13 mouse cellular contexts compared by ENCODE assay signal in genomic region chr17:27563771-27564244, GRCm38 (mm10). TPM values are rescaled to one million over a fixed set of nuclear protein-coding genes. Genes with fewer than 3 reads are reported as not detected.
A peak's percentile ranks its signal among the peaks of the same experiment; 100 is the strongest.
DNase-seq lines count a peak whose midpoint lies in the region; ATAC-seq and TF ChIP-seq lines count a peak whose summit lies in the region.
"Had no signal": no experiment of that assay in that cellular context is flagged by ENCODE, and none has a peak within 500 bp of the region (broad histone marks: within the 10 kb centered on the region; RNA-seq: fewer than 3 reads in every experiment).

No protein-coding gene starts in this region.

- peak; percentile 32 for DNase-seq in kidney, postnatal 10 days
- no peak for DNase-seq in kidney, adult 18-20 months
- peak; percentile 58 for DNase-seq in MEL (ENCODE audit: low read depth, low spot score)
- DNase-seq in cerebellum, postnatal 36 days: peak; percentile 45 to 51
- DNase-seq in midbrain, embryonic 11.5 days (ENCODE audit: low spot score, missing footprints): peak; percentile 85
- no peak for DNase-seq in gastrocnemius, adult 2 months
- DNase-seq in left cerebral cortex, postnatal 4 days: no peak
- DNase-seq in thymus, postnatal 4 days: no peak
- DNase-seq: heart, adult 18-20 months; right cerebral cortex, adult 18-20 months had no signal

- WGBS in midbrain, embryonic 11.5 days: 59% methylated on average over 7 of the region's 7 CpGs

- H3K9me3 ChIP-seq in MEL (replicated peaks; ENCODE audit: insufficient read depth, low read length): no peaks in the 10 kb centered on the region
- no peaks in the 10 kb centered on the region for H3K9me3 ChIP-seq in midbrain, embryonic 11.5 days (ENCODE audit: control insufficient read depth, low read length)
- H3K9me3 ChIP-seq: embryonic facial prominence, embryonic 15.5 days; midbrain, embryonic 12.5 days had no signal

- H3K9ac ChIP-seq in MEL (ENCODE audit: control insufficient read depth, low read depth, low read length, poor library complexity, severe bottlenecking): no peak overlapping the region
- H3K9ac ChIP-seq in midbrain, embryonic 11.5 days (ENCODE audit: low read length): no peak overlapping the region

- TF ChIP-seq RAD21 in MEL (IDR thresholded peaks at IDR 0.05; ENCODE audit: low read depth, low read length): no peak

- no peak overlapping the region for H3K4me3 ChIP-seq in MEL (ENCODE audit: control insufficient read depth in 1 of 2, insufficient read depth in 1 of 2, low read depth in 2 of 2, low read length in 2 of 2)
- no peak overlapping the region for H3K4me3 ChIP-seq in midbrain, embryonic 11.5 days (ENCODE audit: low read depth, low read length)
- H3K4me3 ChIP-seq in gastrocnemius, adult 2 months: no peak overlapping the region

- peaks cover 22% of the 10 kb centered on the region for H3K79me2 ChIP-seq in MEL (ENCODE audit: control insufficient read depth, insufficient read depth, low read length, poor library complexity)

- H3K4me1 ChIP-seq in MEL (ENCODE audit: control insufficient read depth in 1 of 2, insufficient read depth in 2 of 2, low read length in 2 of 2): peaks cover 2 to 25% of the 10 kb centered on the region in 2 experiments
- peaks cover 33% of the 10 kb centered on the region for H3K4me1 ChIP-seq in midbrain, embryonic 11.5 days (ENCODE audit: control insufficient read depth, insufficient read depth, low read length)

- TF ChIP-seq CTCF in MEL (IDR thresholded peaks at IDR 0.05 in 2 of 3, conservative IDR thresholded peaks at IDR 0.05 in 1 of 3; ENCODE audit: control insufficient read depth in 1 of 3, insufficient read depth in 1 of 3, low read depth in 2 of 3, low read length in 3 of 3, poor library complexity in 1 of 3, severe bottlenecking in 1 of 3): no peak
- no peak for TF ChIP-seq CTCF in gastrocnemius, adult 2 months (IDR thresholded peaks at IDR 0.05)

- H3K27ac ChIP-seq in MEL (ENCODE audit: control insufficient read depth, low read depth, low read length): 0 out of 2 replicates have a peak overlapping the region, but pooled peaks have one; percentile 1
- H3K27ac ChIP-seq in midbrain, embryonic 11.5 days (ENCODE audit: low read depth, low read length): no peak overlapping the region
- H3K27ac ChIP-seq in gastrocnemius, adult 2 months: no peak overlapping the region
- H3K27ac ChIP-seq: embryonic facial prominence, embryonic 15.5 days; midbrain, embryonic 12.5 days had no signal

- peaks cover 5 to 22% of the 10 kb centered on the region in 2 experiments for H3K36me3 ChIP-seq in MEL (ENCODE audit: control insufficient read depth in 1 of 2, insufficient read depth in 2 of 2, low read length in 2 of 2)
- no peaks in the 10 kb centered on the region for H3K36me3 ChIP-seq in midbrain, embryonic 11.5 days (ENCODE audit: control insufficient read depth, insufficient read depth, low read length)

- TF ChIP-seq POLR2A in MEL (IDR thresholded peaks at IDR 0.05; ENCODE audit: control insufficient read depth in 1 of 2, insufficient read depth in 1 of 2, low read depth in 1 of 2, low read length in 2 of 2, poor library complexity in 1 of 2): peak in 1 of 2 experiments; percentile 55; a peak in 2 of 4 replicates

- no peaks in the 10 kb centered on the region for H3K27me3 ChIP-seq in MEL (ENCODE audit: control insufficient read depth in 1 of 2, insufficient read depth in 2 of 2, low read length in 2 of 2)
- no peaks in the 10 kb centered on the region for H3K27me3 ChIP-seq in midbrain, embryonic 11.5 days (ENCODE audit: control insufficient read depth, insufficient read depth, low read length)
- H3K27me3 ChIP-seq: embryonic facial prominence, embryonic 15.5 days; midbrain, embryonic 12.5 days had no signal

- TF ChIP-seq EP300 in MEL (IDR thresholded peaks at IDR 0.05; ENCODE audit: low read depth in 1 of 2, low read length in 2 of 2): no peak

- no peak overlapping the region for H3K4me2 ChIP-seq in midbrain, embryonic 11.5 days

- intact Hi-C loops in gastrocnemius, adult 2 months (cut with DNase I): no loop called here
- intact Hi-C loops in left cerebral cortex, postnatal 4 days (cut with DNase I): no loop called here

- no peak for ATAC-seq in midbrain, embryonic 11.5 days (ENCODE audit: low FRiP score)
- ATAC-seq: intestine, embryonic 16.5 days had no signal

TF ChIP-seq in MEL, 35 proteins besides CTCF, POLR2A, EP300 and RAD21:
- TF ChIP-seq ZC3H11A (IDR thresholded peaks at IDR 0.05; ENCODE audit: low read depth, low read length): no peak
- TF ChIP-seq MAZ (IDR thresholded peaks at IDR 0.05; ENCODE audit: low read depth, low read length): no peak
- TF ChIP-seq SIN3A (IDR thresholded peaks at IDR 0.05; ENCODE audit: low read length): no peak
- TF ChIP-seq NRF1 (IDR thresholded peaks at IDR 0.05; ENCODE audit: insufficient read depth, low read depth, low read length, poor library complexity, severe bottlenecking): no peak
- TF ChIP-seq JUND (IDR thresholded peaks at IDR 0.05; ENCODE audit: low read depth, low read length): no peak
- no peak for TF ChIP-seq GABPA (IDR thresholded peaks at IDR 0.05; ENCODE audit: low read depth, low read length)
- TF ChIP-seq ZMIZ1 (IDR thresholded peaks at IDR 0.05; ENCODE audit: low read depth, low read length): peak; percentile 46

RNA-seq across cellular contexts. Expression of gene AI413582, which starts 1.7 kb away (rescaled TPM):
- total RNA-seq in MEL (2012; rRNA removed): 20.6 and 21.5 TPM in 2 replicates
- polyA plus RNA-seq in MEL (2012; ENCODE audit: insufficient read depth in 1 of 2, insufficient read length in 2 of 2, low read depth in 1 of 2, low replicate concordance in 2 of 2, missing spikeins in 1 of 2): 10 to 100 TPM in 1 of 2 experiments, not detected in 1; 56.5 TPM
- 14.8 and 20.2 TPM in 2 replicates for polyA plus RNA-seq in midbrain, embryonic 11.5 days (2014; fragmentation: Nextera tagmentation; extraction: Ambion mirVana)
- total RNA-seq in gastrocnemius, adult 2 months (2021): 1 to 10 TPM; 3.0 to 3.3 TPM
- 10 to 100 TPM; 61.2 to 61.6 TPM for total RNA-seq in left cerebral cortex, postnatal 4 days (2021)

RNA-seq across cellular contexts. Expression of gene Hmga1, which starts 7.5 kb away (rescaled TPM):
- 96.0 and 106 TPM in 2 replicates for total RNA-seq in MEL (2012; rRNA removed)
- 100 to 1,000 TPM in 1 of 2 experiments, not detected in 1; 112 TPM for polyA plus RNA-seq in MEL (2012; ENCODE audit: insufficient read depth in 1 of 2, insufficient read length in 2 of 2, low read depth in 1 of 2, low replicate concordance in 2 of 2, missing spikeins in 1 of 2)
- polyA plus RNA-seq in midbrain, embryonic 11.5 days (2014; fragmentation: Nextera tagmentation; extraction: Ambion mirVana): 354 and 406 TPM in 2 replicates
- total RNA-seq in gastrocnemius, adult 2 months (2021): 10 to 100 TPM; 29.6 to 34.1 TPM
- total RNA-seq in left cerebral cortex, postnatal 4 days (2021): 10 to 100 TPM; 43.6 to 45.5 TPM

RNA-seq across cellular contexts. Expression of gene Grm4, which starts 42.6 kb away (rescaled TPM):
- total RNA-seq in MEL (2012; rRNA removed): not detected in 2 replicates
- polyA plus RNA-seq in MEL (2012; ENCODE audit: insufficient read depth in 1 of 2, insufficient read length in 2 of 2, low read depth in 1 of 2, low replicate concordance in 2 of 2, missing spikeins in 1 of 2): under 1 TPM in 1 of 2 experiments, not detected in 1; 0.06 TPM
- polyA plus RNA-seq in midbrain, embryonic 11.5 days (2014; fragmentation: Nextera tagmentation; extraction: Ambion mirVana): 3.5 and 3.6 TPM in 2 replicates
- not detected for total RNA-seq in gastrocnemius, adult 2 months (2021)
- total RNA-seq in left cerebral cortex, postnatal 4 days (2021): 10 to 100 TPM; 14.4 to 18.2 TPM

RNA-seq across cellular contexts. Expression of gene Nudt3, which starts 59.5 kb away (rescaled TPM):
- total RNA-seq in MEL (2012; rRNA removed): 93.8 and 96.5 TPM in 2 replicates
- polyA plus RNA-seq in MEL (2012; ENCODE audit: insufficient read depth in 1 of 2, insufficient read length in 2 of 2, low read depth in 1 of 2, low replicate concordance in 2 of 2, missing spikeins in 1 of 2): 100 to 1,000 TPM in 1 of 2 experiments, 10 to 100 TPM in 1; 97.0 to 258 TPM
- 44.5 and 46.0 TPM in 2 replicates for polyA plus RNA-seq in midbrain, embryonic 11.5 days (2014; fragmentation: Nextera tagmentation; extraction: Ambion mirVana)
- 100 to 1,000 TPM; 222 to 261 TPM for total RNA-seq in gastrocnemius, adult 2 months (2021)
- 100 to 1,000 TPM; 506 to 527 TPM for total RNA-seq in left cerebral cortex, postnatal 4 days (2021)

Comparison
In these comparisons a context has a peak if more than half of its experiments do, and no peak if none do; other contexts are left out.
1. DNase-seq: peak in kidney, postnatal 10 days (single experiment), MEL (single experiment), cerebellum, postnatal 36 days (2 of 2) and midbrain, embryonic 11.5 days (single experiment); none in kidney, adult 18-20 months (single experiment), gastrocnemius, adult 2 months (single experiment), left cerebral cortex, postnatal 4 days (single experiment) and thymus, postnatal 4 days (single experiment).
2. RNA of gene Grm4, which starts 42.6 kb away (total RNA-seq): 14.4 to 18.2 TPM in left cerebral cortex, postnatal 4 days; not detected in MEL and not detected in gastrocnemius, adult 2 months; every median in the first group is over 10 times any median in the second.